Mouse (Mus musculus): ENCODE measurements at regions not wholly inside any gene's neighbourhood (a gene's known extent, or its start where the extent isn't known, plus 50 kb on each side); places are given as distances from the start of the nearest gene placed in this dataset.
A peak's percentile ranks its signal among the peaks of the same experiment; 100 is the strongest.

DNA sequence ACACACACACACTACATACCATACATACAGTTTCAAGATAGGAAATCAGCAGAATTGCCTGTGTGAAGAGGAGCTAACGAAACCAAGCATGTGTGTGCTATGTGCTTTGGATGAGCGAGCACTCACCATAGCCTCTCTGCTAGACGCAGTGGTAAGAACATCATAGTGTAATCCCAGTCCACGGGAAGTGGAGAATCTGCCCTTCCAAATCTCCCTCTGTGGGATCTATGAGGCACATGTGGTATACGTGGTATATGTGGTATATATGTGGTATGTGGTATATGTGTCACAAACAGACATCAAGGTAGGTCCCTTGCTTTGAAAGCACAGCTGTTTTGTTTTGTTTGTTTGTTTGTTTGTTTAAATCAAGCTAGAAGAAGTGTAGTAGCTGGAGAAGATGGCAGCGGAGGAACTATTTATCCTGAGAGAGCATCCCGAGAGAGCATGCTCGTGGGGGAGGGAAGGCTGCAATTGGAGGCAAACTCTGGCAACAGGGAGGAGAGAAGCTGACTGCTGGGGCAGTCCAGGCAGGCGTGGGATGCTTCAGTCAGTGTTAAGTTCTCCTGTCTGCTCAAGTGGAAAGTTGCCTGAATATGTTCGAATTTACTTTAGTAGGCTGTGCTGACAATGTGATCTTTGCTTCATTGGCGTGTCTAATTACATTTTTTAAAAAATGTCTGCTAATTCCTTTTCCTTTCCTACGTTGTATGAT, 112.2 kb upstream of the Pde3a start:
- Histone ChIP-seq H3K27me3 (ENCODE audit: control insufficient read depth, insufficient read depth, low read length) (no peaks in the 10 kb centered on the region), H3K4me2 (replicated peaks; ENCODE audit: low read depth) (no peak overlapping the region), H3K9me3 (ENCODE audit: control insufficient read depth, low read length) (no peaks in the 10 kb centered on the region), H3K27ac (replicated peaks) (no peak overlapping the region), H3K9ac (ENCODE audit: low read length) (no peak overlapping the region), H3K4me1 (replicated peaks; ENCODE audit: control insufficient read depth, insufficient read depth) (no peaks in the 10 kb centered on the region), H3K36me3 (ENCODE audit: control insufficient read depth, insufficient read depth, low read length) (no peaks in the 10 kb centered on the region), H3K4me3 (ENCODE audit: low read depth, low read length) (no peak overlapping the region)
- 75% methylated on average over 12 of the region's 12 CpGs for WGBS
- DNase-seq (ENCODE audit: low spot score) = no peak
- TF ChIP-seq EP300 (optimal IDR thresholded peaks at IDR 0.05) (no peak), CTCF (IDR thresholded peaks at IDR 0.05; ENCODE audit: low read depth) (no peak)
- no peak for ATAC-seq (ENCODE audit: low FRiP score, low TSS enrichment)

DNA sequence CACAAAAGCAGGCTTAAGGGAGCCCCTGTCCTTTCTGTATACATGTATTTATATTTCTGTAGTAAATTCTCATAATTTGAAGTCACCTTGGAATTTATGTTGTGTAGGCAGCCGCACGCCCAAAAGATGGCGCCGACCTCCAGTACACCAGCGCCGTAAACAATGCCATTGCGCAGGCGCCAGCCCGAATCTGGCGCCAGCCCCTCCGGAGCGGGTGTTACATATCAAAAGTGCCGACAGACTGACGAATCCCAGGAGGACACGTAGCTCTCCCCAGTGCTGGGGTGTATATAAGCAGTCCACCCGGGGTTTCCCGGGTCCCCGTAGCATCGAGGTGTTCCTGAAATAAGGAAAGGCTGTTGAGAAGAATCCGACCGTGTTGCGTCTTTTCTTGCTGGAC, 108.1 kb upstream of the Pde3a start:
- no peaks in the 10 kb centered on the region for H3K4me1 ChIP-seq (replicated peaks; ENCODE audit: control insufficient read depth, insufficient read depth)
- WGBS = 92% methylated on average over 22 of the region's 22 CpGs
- no peak overlapping the region for H3K9ac ChIP-seq (ENCODE audit: low read length)
- DNase-seq (ENCODE audit: low spot score) (no peak), ATAC-seq (ENCODE audit: low FRiP score, low TSS enrichment) (no peak)
- H3K4me3 ChIP-seq (ENCODE audit: low read depth, low read length) = no peak overlapping the region
- no peaks in the 10 kb centered on the region for H3K27me3 ChIP-seq (ENCODE audit: control insufficient read depth, insufficient read depth, low read length)
- no peak overlapping the region for H3K4me2 ChIP-seq (replicated peaks; ENCODE audit: low read depth)
- no peaks in the 10 kb centered on the region for H3K36me3 ChIP-seq (ENCODE audit: control insufficient read depth, insufficient read depth, low read length)
- no peak for TF ChIP-seq EP300 (optimal IDR thresholded peaks at IDR 0.05)
- TF ChIP-seq CTCF (IDR thresholded peaks at IDR 0.05; ENCODE audit: low read depth) = no peak
- no peaks in the 10 kb centered on the region for H3K9me3 ChIP-seq (ENCODE audit: control insufficient read depth, low read length)
- H3K27ac ChIP-seq (replicated peaks) = no peak overlapping the region

DNA sequence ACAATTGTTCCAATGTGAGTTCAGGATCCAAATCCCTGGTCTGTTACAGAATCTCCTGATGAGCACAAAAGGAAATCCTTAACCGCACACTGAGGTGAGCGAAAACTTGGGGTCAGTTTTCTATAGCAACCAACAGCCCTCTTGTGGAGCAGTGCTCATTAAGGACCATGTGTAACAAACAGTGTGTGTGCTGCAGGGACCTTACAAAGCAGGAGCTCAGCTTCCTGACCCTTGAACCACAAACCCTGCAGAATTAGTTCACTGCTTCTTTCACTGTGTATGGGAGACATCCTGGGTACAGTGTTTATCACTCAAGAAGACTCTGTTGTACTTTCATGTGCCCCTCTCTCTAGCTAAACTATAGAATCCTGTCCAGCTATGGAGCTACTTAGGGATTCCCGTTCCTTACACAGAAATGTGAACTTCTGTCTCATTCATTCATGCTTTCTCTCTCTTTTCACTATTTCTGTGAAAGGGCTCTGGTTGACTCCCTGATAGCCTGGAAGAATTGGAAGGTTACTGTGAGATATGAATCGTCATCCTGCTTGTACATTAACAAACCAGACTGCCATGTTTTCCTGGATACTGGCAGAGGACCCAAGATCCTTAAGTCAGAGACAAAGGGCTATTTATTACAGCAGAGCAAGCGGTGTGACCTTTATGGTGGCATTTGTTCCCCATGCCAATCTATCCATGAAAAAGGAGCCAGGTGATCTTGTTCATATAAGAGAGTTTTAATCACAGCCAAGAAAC, 100.5 kb upstream of the Pde3a start:
- WGBS = 78% methylated on average over 5 of the region's 5 CpGs
- no peaks in the 10 kb centered on the region for H3K4me1 ChIP-seq (replicated peaks; ENCODE audit: control insufficient read depth, insufficient read depth)
- no peaks in the 10 kb centered on the region for H3K27me3 ChIP-seq (ENCODE audit: control insufficient read depth, insufficient read depth, low read length)
- H3K9me3 ChIP-seq (ENCODE audit: control insufficient read depth, low read length) = no peaks in the 10 kb centered on the region
- no peak overlapping the region for H3K4me3 ChIP-seq (ENCODE audit: low read depth, low read length)
- no peak for DNase-seq (ENCODE audit: low spot score)
- no peak overlapping the region for H3K4me2 ChIP-seq (replicated peaks; ENCODE audit: low read depth)
- TF ChIP-seq EP300 (optimal IDR thresholded peaks at IDR 0.05) (no peak), CTCF (IDR thresholded peaks at IDR 0.05; ENCODE audit: low read depth) (no peak)
- no peak overlapping the region for H3K27ac ChIP-seq (replicated peaks)
- no peak for ATAC-seq (ENCODE audit: low FRiP score, low TSS enrichment)
- no peak overlapping the region for H3K9ac ChIP-seq (ENCODE audit: low read length)
- H3K36me3 ChIP-seq (ENCODE audit: control insufficient read depth, insufficient read depth, low read length) = no peaks in the 10 kb centered on the region

DNA sequence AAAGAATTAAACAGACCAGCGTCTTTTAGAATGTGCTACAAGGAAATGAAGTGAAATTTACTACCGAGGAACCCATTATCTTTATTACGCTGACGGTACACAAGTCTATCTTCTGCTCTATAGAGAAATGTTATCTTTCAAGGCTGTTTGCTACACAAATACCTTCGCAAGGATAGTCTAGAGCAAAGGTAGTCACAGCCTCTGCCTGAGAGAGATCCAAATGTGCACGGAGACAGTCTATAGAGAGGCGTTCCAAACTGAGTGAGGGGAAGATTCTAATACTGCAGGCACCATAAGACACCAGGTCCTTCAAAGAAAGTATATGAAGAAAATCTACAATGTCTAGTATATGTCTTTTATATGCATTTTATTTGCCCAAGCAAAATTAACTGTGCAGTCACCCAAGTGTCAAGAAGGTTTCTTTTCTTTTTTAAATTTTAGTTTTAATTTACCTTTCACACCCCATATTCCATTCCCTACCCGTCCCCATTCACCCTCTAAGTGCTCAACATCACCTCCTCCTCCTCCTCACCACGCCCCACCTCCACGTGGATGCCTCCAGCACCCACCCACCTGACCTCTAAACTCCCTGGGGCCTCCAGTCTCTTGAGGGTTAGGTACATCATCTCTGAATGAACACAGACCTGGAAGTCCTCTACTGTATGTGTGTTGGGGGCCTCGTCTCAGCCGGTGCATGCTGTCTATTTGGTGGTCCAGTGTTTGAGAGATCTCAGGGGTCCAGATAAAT, 99.7 kb upstream of the Pde3a start:
- Histone ChIP-seq H3K9ac (ENCODE audit: low read length) (no peak overlapping the region), H3K27me3 (ENCODE audit: control insufficient read depth, insufficient read depth, low read length) (no peaks in the 10 kb centered on the region), H3K36me3 (ENCODE audit: control insufficient read depth, insufficient read depth, low read length) (no peaks in the 10 kb centered on the region), H3K9me3 (ENCODE audit: control insufficient read depth, low read length) (no peaks in the 10 kb centered on the region), H3K4me3 (ENCODE audit: low read depth, low read length) (no peak overlapping the region), H3K4me2 (replicated peaks; ENCODE audit: low read depth) (no peak overlapping the region), H3K27ac (replicated peaks) (no peak overlapping the region), H3K4me1 (replicated peaks; ENCODE audit: control insufficient read depth, insufficient read depth) (no peaks in the 10 kb centered on the region)
- ATAC-seq (ENCODE audit: low FRiP score, low TSS enrichment) (peak; percentile 71; the same call in 1 of the 2 replicates), DNase-seq (ENCODE audit: low spot score) (no peak)
- 71% methylated on average over 12 of the region's 12 CpGs for WGBS
- TF ChIP-seq CTCF (IDR thresholded peaks at IDR 0.05; ENCODE audit: low read depth) (no peak), EP300 (optimal IDR thresholded peaks at IDR 0.05) (no peak)

DNA sequence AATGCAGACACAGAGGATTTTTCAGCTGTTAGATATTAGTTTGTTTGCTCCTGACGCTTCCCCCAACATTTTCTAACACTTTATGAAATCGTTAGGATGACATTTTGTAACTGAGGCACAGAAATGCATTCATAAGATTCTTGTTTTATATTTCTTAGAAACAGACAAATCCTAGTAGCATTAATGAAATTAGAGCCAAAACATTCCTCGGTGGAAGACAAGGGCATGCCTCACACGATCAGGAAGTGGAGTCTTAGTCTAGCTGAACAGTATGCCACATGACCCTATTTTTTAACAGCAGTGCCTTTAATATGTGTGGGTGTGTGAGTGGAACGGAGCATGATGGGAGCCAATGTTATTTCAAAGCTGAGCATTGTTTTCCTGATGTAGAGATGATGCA, 89.7 kb upstream of the Pde3a start:
- Histone ChIP-seq H3K27ac (replicated peaks) (no peak overlapping the region), H3K36me3 (ENCODE audit: control insufficient read depth, insufficient read depth, low read length) (no peaks in the 10 kb centered on the region), H3K27me3 (ENCODE audit: control insufficient read depth, insufficient read depth, low read length) (no peaks in the 10 kb centered on the region), H3K9me3 (ENCODE audit: control insufficient read depth, low read length) (no peaks in the 10 kb centered on the region), H3K4me3 (ENCODE audit: low read depth, low read length) (no peak overlapping the region), H3K4me2 (replicated peaks; ENCODE audit: low read depth) (no peak overlapping the region), H3K4me1 (replicated peaks; ENCODE audit: control insufficient read depth, insufficient read depth) (no peaks in the 10 kb centered on the region), H3K9ac (ENCODE audit: low read length) (no peak overlapping the region)
- DNase-seq (ENCODE audit: low spot score) (no peak), ATAC-seq (ENCODE audit: low FRiP score, low TSS enrichment) (no peak)
- WGBS = 41% methylated on average over 5 of the region's 5 CpGs
- TF ChIP-seq CTCF (IDR thresholded peaks at IDR 0.05; ENCODE audit: low read depth) (no peak), EP300 (optimal IDR thresholded peaks at IDR 0.05) (no peak)

All from stomach, postnatal 0 days (tissue).